Mouse (Mus musculus): Measurements from ENCODE around the gene Bcam.
A peak's percentile ranks its signal among the peaks of the same experiment; 100 is the strongest.
"Not testable (repeated sequence)": the region's sequence is repeated elsewhere in the genome, so short reads cannot be mapped to it uniquely, and the experiment has no call there.

The Bcam gene

DNA sequence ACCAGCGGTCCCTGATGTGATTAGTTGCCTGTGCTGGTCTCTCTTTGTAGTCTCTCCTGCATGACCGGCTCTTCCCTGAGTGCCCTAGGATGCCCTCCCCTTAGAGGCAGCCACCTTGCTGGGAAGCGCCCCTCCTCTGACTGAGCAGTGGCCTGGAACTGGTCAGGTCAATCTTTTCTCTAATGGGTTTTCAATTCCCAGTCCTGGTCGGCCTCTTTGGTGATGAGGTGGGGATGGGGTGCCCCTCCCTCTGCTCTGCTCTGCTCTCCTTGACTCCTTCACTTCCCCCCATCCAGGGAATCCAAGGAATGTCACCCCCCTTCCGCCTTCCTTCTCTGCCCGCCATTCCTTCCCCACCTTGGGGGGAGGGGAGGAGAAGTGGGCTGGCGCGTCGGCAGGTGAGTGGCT, at the start of gene Bcam:
Gene Bcam, minus strand, starts transcription at position 33 of the 408 bp plus-strand sequence.
- no peak for DNase-seq (ENCODE audit: low read depth)

DNA sequence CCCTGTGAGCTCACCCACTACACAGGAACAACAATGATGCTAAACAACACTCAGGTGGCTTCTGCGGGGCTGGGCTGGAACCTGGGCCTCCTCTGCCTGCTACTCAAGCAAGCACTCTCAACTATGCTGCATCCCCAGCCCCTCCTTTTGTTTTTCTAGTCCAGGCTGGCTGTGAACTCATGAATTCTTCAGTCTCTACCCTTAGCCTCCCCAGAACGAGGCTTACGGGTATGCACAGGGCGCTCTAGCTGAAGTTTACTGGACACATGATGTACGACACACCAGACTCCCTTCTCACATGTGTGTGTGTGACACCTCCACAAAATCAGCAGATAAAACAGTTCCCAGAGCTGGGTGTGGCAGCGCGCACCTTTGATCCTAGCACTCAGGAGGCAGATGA, 48.1 kb upstream of the Bcam start:
- no peak for DNase-seq (ENCODE audit: low read depth)

DNA sequence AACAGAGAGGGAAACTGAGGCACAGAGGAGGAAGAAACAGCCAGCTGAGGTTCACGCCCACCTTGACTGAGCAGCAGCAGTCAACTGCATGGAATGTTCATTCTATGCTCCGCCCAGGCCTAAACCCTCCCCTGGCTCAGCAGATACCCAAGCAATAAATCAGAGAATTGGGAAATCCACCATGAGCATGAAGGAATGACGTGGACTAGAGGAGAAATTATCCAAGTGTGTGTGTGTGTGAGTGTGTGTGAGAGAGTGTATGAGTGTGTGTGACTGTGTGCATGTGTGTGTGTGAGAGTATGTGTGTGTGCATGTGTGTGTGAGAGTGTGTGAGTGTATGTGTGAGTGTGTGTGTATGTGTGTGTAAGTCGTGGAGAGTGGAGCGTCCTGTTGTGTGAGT, 47.6 kb upstream of the Bcam start:
- DNase-seq (ENCODE audit: low read depth): peak; percentile 95

DNA sequence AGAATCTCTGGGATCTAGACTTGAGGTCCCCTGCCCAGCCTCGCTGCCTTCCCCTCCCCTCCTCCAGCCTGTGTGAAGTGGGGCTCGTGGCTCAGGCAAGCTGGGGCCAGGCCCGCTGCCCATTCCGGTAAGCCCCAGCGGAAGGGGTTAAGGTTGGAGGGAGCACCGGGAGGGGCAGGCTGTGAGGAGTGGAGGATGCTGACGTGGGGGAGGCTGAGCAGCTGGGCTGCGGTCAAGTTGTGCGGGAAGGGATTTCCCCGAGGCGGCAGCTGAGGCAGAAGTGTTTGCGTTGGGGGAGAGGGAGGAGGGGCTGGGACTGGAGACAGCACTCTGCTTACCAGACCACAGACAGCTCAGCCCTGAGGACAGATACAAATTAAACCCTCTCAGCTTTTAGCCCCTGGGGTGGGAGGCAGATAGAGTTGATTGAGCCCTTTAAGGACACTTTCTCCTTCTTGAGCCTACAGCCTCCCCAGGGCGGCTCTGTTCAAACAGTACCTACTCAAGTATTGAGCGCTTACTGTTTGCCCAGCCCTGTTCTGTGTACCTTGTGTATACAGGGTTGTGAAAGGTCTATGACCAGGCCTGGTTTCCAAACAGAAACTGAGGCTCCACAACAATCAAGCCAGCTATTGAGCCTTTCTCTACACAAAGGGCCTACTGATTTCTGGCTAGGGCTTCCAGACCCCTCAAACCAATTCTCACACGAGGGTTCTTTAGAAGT, 46.7 kb upstream of the Bcam start:
- DNase-seq (ENCODE audit: low read depth): peak; percentile 96

DNA sequence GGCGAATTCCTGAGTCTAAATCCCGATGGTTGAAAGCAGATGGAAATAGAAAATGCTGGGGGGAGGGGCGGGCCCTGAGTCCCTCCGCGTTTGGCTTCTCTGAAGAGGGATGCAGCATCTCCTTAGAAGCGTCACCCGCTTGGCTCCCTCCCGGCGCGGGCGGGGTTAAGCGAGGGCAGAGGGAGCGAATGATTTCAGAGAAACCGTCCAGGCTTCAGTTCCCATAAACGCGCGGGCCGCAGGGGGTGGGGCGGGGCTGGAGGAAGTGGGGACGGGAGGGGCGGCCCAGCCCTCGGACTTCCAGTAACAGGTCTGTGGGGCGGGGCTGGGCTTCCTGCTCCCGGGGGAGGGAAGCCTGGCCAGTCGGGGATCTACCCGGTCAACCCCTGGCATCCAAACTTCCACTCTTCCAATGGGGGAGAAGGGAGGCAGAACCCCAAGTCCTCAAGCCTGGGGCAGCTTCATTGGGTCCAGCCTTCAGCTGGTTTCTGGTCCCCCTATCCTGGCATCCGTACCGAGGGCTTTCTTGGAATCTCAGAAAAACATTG, 45.5 kb upstream of the Bcam start:
- peak; percentile 99 for DNase-seq (ENCODE audit: low read depth)

DNA sequence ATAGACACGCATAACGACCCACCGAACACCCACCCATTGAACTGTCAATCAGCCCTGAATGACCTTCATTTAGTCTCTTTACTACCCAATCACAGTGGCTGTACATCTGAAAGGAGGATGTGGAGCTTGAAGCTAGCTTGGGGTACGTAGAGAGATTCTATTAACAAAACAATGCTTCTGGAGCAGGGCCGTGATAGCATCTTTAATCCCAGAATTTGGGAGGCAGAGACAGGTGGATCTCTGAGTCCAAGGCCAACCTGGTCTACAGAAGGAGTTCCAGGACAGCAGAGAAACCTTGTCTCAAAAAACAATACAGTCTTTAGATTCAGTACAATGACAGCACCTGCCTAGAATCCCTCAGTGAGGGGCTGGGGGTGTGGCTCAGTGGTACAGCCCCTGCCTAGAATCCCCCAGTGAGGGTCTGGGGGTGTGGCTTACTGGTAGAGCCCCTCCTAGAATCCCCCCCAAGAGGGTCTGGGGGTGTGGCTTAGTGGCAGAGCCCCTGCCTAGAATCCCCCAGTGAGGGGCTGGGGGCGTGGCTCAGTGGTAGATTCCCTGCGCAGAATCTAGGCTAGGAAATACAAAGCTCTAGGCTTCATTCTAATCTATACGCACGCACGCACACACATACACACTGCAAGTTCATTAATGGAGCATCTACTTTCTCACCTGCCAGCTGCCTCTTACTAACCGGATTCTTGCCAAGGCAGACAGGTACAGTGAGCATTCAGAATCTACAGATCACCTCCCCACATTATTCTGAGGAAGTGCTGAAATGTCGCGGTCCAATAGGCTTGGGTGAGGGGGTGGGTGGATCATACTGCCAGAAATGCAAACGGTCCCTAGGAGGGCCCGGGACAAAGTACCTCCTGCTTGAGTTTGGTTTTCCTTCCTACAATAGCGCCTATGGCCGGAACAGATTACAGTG, 44.7 kb upstream of the Bcam start:
- DNase-seq (ENCODE audit: low read depth): no peak

DNA sequence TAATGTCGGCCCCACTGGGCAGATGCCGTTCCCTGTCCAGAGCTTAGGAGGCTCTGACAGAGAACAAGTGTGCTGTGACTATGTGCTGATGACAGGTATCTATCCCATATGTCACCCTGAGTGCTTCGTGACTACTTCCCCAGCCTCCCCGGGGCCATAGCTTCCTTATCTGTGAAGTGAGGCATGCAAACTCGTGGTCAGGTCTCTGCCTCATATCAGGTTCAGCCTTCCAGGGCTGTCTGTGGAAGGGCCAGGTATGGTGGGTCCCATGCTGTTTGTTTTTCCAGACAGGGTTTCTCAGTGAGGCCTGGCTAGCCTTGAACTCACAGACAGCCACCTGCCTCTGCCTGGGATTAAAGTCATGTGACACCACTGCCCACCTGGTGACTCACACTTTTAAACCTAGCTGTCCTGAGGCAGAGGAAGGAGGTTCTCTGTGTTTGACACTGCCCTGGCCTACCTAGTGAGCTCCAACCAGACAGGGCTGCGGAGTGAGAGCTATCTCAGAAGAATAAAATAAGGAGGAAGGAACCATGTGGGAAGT, 42.8 kb upstream of the Bcam start:
- no peak for DNase-seq (ENCODE audit: low read depth)

DNA sequence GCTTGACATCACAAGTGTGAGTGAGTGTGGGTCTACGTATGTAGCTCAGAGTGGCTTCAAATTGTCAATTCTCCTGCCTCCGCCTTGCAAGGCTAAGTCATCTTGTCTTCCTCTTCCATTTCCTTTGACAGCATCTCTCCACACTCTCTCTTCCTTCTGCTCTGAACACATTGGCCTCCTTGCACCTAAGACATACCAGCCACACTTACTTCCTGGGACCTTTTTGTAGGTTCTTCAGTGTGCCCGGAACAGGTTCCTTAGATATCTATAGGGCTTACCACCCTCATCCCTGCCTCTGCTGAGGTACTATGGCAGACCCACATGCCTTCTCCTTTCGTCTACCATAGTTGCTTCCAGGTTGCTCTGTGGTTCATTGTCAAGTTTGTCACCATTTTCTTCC, 42.3 kb upstream of the Bcam start:
- no peak for DNase-seq (ENCODE audit: low read depth)

DNA sequence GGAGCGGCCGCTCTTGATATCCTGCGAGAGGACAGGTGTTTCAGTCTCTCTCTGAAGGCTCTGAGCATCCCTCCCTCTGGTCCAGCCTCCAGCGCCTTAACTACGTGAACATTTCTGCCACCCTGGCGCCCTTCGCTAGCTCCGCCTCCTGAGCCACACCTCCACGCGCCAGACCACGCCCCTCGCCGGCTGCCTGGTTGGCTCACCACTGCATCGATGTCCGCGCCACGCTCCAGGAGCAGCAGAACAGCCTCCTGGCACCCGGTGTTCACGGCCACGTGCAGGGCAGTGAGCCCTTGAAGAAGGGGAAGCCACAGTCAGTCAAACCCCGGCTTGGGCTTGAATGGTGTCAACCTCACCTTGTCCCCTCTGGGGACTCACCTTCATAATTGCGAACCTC, 40.3 kb upstream of the Bcam start:
- no peak for DNase-seq (ENCODE audit: low read depth)

DNA sequence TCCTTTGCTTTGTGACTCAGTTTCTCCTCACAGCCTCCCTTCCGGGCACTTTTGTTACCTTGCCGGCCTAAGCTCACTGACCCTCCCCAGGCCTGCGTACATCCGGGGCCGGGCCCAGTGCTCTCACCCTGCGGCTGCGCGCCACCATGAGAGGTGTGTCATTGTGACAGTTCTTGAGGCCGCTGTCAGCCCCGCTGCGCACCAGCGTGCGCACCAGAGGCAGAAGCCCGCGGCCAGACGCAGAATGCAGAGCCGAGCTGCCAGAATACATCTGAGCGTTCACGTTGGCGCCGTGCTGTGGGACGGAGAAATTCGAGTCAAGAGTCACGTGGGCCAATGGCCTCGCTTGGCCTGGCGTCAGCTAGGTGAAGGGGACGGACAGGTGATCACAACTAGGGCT, 38.6 kb upstream of the Bcam start:
- no peak for DNase-seq (ENCODE audit: low read depth)

DNA sequence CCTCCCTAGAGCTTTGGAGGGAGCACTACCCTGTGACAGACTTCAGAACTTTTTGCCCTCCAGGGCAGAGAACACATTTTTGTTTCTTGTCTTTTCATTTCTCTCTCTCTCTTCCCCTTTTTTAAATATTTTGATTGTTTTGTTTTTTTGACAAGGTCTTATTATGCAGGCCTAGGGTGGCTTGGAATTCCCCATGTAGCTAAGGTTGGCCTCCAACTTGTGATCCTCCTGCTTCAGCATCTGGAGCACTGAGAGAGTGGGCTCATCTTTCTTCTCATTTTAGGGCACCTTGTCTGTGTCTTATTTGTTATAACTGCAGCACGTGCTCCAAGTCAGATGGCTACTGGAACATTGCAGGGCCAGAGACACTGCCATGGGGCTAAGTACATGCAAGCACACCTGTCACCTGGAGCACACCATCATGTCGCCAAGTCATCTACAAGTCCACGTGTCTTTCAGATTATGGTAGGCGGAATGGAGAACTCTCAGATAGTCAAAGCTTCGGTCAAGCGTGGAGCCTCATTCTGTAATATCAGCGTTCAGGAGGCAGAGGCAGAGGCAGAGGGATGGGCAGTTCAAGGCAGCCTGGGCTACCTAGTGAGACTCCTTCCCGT, 35.6 kb upstream of the Bcam start:
- no peak for DNase-seq (ENCODE audit: low read depth)

DNA sequence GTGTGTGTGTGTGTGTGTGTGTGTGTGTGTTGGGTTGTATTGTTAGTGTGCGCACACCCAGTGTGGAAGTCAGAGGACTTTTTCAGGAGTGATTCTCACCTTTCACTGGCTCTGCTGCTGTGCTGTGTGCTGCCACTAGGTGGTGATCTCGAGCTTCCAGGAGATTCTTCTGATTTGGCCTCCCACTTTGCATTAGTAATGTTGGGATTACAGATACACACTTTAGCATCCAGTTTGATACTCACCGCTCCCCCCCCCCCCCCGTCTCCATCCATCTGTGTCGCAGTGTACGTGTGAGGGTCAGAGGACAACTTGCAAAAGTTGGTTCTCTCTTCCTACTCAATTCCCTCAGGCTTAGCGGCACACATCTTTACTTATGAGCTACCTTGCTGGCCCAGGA, 32.2 kb upstream of the Bcam start:
- peak; percentile 89 for DNase-seq (ENCODE audit: low read depth)

DNA sequence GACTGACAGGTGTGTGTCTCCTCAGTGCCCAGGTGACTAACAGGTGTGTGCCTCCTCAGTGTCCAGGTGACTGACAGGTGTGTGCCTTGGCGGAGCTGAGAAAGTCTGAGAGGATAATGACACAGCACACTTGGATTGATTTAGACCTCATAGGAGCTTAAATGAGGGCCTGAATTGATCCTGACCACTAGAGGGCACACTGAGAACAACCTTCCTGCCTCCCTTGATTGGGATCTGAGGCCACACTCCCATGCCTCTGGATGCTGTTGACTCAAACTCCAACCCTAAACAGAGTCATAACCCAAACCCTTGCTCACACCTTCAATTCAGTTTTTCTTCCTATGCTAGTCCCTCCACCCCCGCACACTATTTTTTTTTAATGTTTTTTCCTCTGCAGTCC, 29.9 kb upstream of the Bcam start:
- peak; percentile 90 for DNase-seq (ENCODE audit: low read depth)

DNA sequence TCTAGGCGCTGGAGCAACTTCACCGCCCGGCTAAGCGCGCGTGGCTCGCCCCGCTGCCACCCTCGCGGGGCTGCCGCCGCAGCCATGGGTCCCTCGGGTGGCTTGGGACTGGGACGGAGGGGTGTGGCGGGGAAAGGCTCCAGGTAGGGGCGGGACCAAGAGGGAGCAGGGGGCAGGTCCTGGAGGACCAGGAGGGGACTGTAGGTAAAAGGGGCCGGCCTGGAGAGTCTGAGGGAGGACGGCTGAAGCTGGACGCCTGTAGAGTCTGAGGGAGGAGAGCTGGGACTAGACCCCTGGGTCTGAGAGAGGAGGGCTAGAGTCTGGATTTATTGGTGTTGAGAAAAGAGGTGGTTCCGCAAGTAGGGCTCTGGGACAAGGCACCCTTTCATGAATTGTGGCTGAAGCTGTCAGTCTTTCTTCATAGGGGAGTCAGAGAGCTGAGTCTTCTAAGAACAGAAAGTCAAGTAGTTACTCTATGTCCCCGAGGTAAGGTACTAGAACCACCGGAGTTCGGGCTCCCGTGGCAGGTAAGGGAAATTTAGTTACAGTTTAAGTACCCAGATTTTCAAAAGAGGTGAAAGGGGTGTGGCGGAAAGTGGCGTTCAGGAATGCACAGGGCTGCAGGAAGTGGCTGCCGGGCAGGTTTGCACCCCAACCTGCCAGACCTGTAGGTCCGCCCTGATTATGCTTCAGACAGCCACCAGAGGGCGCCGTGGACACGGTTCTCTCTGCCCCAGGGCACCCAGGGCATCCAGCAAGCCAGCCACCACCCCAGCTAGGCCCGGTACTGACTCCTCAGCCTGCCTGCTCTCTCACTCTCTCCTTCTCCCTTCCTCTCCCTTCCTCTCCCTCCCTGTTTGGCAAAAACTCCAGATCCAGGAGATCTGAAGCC, 26.1 kb upstream of the Bcam start, which contains the start of gene Cblc:
Gene Cblc, minus strand, starts transcription at position 113 of the 892 bp plus-strand sequence.
- peak; percentile 87 for DNase-seq (ENCODE audit: low read depth)

DNA sequence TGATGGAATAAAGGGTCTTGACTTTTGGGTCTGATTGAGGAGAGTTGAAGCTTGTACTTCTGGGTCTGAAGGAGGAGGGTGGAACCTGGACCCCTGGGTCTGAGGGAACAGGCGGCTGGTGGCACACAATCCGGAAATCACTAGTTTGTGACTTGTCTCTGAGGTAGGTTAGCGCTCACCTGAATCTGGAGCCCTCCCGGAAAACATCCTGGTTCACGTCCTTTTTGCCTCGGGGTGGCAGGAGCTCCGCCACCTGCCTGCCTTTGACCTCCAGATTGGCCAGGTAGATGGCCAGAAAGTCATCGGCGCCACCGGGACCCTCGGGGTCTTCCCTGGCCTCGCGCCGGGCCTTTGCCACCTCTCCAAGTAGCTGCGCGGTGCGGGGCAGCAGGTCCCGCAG, 25.4 kb upstream of the Bcam start:
- no peak for DNase-seq (ENCODE audit: low read depth)

DNA sequence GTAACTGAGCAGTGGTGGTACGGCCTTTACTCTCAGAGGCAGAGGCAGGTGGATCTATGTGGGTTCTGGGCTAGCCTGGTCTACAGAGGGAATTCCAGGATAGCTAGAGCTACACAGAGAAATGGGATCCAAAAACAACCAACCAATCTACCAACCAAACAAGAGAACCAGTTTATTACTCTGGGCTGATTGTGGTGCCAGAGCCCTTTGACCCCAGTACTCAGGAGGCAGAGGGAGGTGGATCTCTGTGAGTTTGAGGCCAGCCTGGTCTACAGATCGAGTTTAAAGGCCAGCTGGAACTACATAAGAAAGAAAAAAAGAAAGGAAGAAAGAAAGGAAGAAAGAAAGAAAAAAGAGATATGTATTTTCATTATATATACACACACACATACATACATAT, 24.4 kb upstream of the Bcam start:
- DNase-seq (ENCODE audit: low read depth): no peak

DNA sequence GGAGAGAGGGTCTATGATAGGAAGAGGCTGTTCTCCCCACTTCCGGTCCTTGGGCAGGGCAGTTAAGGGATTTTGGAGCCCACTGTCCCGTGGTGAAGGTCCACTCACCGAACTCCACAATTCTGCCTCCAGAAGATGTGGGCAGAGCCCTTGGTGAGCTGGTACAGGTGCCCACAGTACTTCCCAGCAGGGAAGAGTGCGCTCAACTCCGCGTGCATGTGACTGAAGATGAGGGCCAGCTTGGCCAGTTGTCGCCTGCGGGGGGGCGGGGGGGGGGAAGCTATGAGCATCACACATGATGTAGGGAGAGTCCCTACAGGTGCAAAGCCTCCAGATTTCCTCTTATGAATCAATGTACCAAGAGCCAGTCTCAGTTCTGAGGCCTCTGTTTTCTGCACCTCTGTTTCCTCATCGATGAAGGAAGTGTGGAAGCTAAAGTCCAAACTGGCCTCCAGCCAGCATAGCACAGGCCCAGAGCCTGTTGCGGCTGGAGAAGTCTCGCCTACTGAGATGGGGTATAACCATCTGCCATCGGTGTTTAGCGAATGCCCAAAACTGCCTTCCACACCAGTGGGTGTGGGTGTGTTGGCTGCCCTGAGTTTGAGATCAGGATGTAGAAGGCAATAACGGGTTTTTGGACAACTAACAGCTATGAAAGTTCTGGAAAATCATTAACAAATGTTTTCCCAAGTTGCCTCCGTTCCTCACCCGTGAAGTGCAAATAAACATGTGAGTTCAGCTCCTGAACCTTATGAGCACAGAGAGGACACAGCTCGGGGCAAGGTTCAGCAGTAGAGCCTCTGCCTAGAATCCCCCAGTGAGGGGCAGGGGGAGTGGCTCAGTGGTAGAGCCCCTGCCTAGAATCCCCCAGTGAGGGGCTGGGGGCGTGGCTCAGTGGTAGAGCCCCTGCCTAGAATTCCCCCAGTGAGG, 22.1 kb upstream of the Bcam start:
- DNase-seq (ENCODE audit: low read depth): no peak

DNA sequence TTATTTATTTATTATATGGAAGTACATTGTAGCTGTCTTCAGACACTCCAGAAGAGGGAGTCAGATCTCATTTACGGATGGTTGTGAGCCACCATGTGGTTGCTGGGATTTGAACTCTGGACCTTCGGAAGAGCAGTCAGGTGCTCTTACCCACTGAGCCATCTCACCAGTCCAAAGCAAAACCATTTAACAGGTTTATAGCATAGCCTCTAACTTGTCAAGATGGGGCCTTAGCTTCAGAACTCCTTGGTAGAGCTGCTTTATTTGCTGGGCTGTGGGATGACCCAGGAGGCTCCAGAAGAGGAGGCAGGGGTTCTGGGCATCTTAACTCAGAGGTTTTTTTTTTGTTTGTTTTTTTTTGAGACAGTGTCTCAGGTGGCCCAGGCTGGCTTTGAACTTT, 20.7 kb upstream of the Bcam start:
- DNase-seq (ENCODE audit: low read depth): not testable (repeated sequence)

DNA sequence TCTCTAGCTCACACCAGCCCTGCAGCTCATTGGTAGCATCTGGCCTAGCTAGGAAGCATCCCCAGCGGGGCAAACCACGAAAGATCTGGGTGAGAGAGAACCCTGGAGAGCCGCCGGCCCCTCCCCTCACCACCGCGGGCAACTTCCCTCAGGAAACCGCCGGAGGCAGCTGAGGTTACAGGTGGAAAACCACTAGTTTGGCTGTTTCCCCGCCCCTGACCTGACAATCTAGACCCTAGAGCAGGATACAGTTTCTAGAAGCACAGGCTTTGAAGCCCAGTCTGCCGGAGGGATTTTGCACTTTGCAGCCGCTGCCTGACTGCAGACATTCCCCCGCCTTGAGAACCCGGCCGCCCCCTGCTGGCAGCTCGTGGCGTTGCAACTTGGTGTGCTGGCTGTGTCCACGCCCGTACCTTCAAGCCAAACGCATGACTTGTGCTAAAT, 19.1 kb upstream of the Bcam start:
- DNase-seq (ENCODE audit: low read depth): peak; percentile 94

DNA sequence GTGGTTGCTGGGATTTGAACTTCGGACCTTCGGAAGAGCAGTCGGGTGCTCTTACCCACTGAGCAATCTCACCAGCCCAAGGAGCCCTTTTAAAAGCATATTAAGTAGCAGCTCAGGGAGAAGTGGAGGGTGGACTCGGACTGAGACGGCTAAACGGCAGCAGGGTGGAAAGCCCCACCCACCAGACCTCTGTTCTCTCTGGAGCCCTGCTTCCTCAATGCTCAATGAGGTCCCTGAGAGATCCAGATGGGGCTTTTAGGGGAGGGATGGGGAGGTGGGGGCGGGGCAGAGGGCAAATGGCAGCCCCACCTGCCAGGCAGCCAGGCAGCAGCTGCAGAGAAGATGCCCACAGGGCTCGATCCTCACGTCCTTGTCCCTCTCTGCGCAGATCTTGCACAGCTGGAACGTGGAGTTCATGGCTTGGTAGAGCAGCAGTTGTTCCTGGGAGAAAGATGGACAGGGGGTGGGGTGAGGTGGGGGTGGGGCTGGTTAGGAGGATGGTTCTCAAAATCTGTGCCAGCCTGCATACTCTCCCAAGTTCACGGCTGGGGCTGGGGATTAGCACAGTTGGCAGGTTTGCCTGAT, 15.2 kb upstream of the Bcam start:
- no peak for DNase-seq (ENCODE audit: low read depth)

All from NIH3T3 (cell line).